Mouse (Mus musculus) erythroblast, adult 5-6 weeks (primary cell): ENCODE results near the gene Kif7. TPM values are rescaled to one million over a fixed set of nuclear protein-coding genes. Genes with fewer than 3 reads are reported as not detected.

Experiments
- ATAC-seq: replicated peaks from 2 replicates; pipeline ENCODE4 v1.8.0; 2016; ENCODE audit warnings: moderate number of reproducible peaks, mild to moderate bottlenecking, moderate TSS enrichment, inconsistent platforms; ENCODE audit not compliant: poor library complexity, low FRiP score, severe bottlenecking
- total RNA-seq, 2 experiments: library from RNA; stranded (forward) in 1 of 2; stranded (reverse) in 1 of 2; fragments of 150-400 nt in 1 of 2; fragments of 200-764, 138-1000 nt in 1 of 2; gene quantifications; 2 replicates each; pipeline versions ENCODE4 v1.2.3 to v1.2.4; 2015 to 2017; ENCODE audit warnings: low replicate concordance in 2 of 2

Kif7 gene
- total RNA-seq, 2 experiments from 2014 or later = 0.09 TPM; not detected in 1

GRCm38 (mm10) chr7:79729169-79729568, 13.6 kb upstream of the Kif7 start:
- no peak for ATAC-seq

GRCm38 (mm10) chr7:79728219-79728618, 12.7 kb upstream of the Kif7 start:
- ATAC-seq = peak; percentile 75

DNA sequence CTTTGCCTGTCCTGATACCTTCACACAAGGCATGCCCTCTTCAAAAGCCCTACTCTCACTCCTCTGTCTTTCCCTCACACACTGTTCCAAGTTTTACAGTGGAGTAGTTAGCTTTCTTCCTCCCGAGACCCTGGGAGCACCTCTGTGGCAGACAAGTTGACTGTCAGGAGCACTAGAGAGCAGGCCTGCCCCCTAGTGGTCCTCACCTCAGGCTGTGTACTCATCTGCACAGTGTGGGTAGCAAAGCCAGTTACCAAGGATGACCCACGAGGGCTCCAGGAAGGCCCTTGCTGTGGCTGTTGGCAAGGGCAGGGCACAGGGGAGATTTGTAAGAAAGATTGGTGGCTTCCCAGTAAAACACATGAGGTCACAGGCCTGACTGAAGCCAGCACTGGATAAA, 11.6 kb upstream of the Kif7 start:
- no peak for ATAC-seq

GRCm38 (mm10) chr7:79721386-79721977, 6.0 kb upstream of the Kif7 start:
- no peak for ATAC-seq

- 0 out of 2 replicates have a peak, but pooled peaks have one; percentile 12 for ATAC-seq
Observed at GRCm38 (mm10) chr7:79710831-79711230, 4.7 kb downstream of the Kif7 start.

DNA sequence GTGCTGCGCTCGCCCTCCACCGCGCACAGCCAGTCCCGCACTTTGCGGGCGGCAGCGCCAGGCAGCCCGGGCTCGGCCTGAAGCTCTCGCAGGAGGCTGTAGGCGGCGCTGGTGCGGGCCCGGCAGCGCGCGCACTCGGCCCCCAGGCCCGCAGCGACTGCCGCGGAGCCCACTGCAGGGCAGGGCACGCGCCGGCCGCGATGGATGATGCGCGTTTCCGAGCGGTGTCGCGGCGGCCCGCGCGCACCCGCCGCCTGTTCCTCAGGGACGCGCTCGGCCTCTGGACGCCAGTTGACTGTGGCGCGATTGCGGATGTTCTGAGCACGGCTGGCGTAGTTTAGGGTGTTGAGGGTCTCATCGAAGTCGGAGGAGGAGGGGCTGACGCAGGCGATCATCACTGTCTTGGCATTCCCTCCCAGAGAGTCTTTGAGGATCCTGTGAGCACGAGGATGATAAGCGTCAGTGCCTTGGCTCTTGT, 5.4 kb downstream of the Kif7 start:
- ATAC-seq = no peak

- no peak for ATAC-seq
Observed at GRCm38 (mm10) chr7:79705210-79705609, 10.3 kb downstream of the Kif7 start.

DNA sequence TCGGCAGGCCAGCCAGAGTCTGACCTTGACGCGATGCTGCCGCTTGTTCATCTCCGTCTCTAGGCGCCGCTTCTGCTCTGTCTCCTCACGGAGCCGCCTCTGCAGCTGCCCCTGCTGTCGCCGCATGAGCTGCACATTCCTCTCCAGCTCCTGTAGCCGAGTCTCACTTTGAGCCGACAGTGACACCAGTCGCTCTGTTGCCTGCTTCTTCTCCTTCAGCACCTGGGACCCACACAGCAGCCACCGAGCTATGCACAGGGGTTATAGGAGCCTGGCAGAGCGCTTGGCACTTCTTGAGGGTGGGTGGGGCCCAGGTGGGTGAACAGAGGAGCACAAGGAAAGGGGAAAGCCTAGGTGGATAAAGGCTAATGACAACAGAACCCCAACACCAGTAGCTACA, 12.8 kb downstream of the Kif7 start:
- ATAC-seq = no peak

DNA sequence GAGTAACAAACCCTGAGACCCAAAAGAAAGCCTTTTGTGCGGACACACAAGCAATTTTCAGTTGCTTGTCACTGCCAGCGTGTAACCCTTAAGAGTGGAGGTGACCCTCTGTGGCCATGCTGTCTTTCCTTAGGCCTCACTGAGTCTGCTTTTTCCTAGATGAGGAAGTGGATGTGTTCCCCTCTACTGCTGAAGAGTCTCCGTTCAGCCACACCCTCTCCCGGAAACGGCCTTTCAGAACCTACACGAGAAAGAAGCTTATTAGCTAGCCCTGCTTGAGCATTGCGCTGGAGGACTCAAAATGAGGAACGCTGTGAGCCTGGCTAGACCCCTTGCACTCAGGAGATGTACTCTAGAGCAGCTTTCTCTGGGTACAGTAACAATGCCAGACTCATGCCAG, 19.0 kb downstream of the Kif7 start:
- no peak for ATAC-seq

DNA sequence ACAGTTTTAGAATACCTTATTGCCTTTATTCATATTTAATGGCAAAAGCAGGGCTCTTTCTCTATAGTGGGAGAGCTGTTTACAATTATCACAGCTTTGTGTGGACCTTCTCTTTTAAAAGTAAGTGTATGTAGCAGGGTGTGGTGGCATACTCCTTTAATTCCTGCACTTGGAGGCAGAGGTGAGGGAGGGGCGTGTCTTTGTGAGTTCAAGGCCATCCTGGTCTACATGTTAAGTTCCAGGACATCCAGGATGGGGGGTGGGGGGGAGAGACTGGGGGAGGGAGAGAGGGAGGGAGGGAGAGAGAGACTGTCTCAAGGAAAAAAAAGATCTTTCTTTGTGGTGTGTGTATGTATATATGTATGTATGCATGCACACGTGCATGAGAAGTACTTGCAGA, 35.3 kb downstream of the Kif7 start:
- no peak for ATAC-seq

DNA sequence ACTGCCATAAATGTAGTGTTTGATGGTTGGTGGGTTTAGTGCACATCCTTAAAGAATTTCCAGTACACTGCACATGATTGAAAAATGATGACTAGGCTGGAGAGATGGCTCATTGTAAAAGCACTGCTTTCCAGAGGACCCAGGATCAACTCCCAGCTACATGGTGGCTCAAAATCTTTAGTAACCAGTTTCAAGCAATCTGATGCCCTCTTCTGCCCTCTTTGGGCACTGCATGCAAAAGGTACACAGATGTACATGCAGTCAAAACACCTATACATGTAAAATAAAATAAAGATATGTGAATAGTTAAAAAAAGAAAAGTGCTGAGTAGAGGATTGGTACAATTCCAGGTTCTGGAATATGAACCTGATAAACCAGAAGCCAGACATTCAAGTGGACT, 36.3 kb downstream of the Kif7 start:
- ATAC-seq = no peak

DNA sequence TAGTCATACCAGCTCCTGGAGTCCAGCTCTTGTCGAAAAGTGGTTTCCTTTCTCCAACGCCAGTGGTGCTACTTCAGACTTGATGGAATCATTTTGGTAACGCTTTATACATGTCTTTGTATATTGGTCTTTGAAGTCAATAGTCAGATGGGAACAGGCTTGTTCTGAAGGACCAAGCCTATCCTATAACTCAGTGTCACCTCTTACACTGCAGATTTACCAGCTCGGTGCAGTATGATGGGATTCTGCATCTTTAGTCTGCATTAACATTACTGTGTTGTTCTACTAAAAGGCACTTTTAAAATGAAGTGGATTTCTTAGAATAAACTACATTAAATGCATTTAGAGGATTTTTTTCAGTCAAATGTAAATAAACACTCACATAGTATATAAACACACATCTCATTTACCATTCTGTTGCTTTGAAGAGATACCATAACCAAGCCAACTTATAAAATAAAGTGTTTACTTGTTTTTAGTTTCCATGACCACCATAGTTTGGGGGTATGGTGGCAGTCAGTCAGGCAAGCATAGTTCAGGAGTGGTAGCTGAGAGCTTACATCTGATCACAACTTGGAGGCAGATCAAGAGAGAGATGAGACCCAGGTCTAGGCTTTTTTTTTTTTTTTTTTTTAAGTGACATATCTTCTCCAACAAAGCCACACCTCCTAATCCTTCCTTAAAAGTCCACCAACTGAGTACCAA, 44.5 kb downstream of the Kif7 start:
- no peak for ATAC-seq

DNA sequence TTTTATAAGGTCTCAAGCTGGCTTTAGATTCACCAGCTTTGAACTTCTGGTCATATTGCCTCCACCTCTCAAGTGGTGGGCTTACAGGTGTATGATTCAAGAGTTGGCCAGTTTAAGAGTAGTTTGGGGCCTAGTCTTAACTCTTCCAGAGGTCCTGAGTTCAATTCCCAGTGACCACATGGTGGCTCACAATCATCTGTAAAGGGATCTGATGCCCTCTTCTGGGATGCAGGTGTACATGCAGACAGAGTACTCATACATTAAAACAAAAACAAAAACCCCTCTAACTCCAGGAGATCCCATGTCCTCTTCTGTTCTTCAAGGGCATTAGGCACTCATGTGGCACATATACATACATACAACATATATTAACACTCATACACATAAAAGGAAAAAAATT, 48.8 kb downstream of the Kif7 start:
- no peak for ATAC-seq

DNA sequence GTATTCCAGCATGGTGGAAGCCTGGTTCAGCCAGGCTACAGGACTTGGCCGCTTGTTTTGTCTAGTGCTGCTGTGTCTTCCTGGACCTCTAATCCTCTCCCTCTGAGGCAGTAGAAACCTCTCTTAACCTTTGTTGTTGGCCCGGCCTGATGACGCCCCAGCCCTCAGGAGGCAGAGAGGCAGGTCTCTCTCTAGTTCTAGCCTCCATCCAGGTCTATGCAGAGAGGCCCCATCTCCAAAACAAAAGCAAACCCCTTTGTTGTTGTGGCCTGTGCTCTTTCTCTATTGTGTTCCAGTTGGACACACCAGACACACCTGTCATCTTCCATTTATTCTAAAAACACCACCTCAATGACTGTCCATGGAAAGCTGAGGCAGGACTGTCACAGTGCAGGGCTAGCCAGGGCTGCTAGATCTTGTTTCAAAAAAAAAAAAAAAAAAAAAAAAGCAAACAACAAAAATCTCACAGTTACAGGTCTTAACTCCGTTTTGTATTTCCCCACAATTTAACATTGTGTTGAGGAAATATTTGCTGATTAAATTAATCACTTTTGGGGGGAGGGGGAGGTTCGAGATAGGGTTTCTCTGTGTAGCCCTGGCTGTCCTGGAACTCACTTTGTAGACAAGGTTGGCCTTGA, 54.1 kb downstream of the Kif7 start:
- no peak for ATAC-seq

GRCm38 (mm10) chr7:79660291-79661150, 55.0 kb downstream of the Kif7 start:
- ATAC-seq = no peak

GRCm38 (mm10) chr7:79659578-79660290, 55.8 kb downstream of the Kif7 start, which contains the start of gene Ticrr:
Ticrr (plus strand) TSS chr7:79660196.
- peak; percentile 98 for ATAC-seq

DNA sequence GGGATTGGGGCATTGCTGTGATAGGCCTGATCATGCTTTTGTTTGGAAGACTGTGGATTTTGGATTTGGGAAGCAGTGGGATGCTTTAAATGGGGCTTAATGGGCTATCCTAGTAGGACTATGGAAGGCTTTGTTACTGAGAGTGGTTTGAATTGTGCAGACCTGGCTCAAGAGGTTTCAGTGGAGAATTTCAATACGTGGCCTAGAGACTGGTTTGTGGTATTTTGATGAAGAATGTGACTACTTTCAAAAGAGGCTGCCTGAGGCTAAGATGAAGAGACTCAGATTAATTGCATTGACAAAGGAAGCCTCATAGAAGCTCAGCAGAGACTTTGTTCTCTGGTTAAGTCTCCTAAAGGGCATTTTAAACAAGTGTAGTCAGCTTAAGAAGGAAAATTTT, 60.9 kb downstream of the Kif7 start:
- no peak for ATAC-seq

- ATAC-seq = no peak
Observed at GRCm38 (mm10) chr7:79654185-79654584, 61.3 kb downstream of the Kif7 start.

DNA sequence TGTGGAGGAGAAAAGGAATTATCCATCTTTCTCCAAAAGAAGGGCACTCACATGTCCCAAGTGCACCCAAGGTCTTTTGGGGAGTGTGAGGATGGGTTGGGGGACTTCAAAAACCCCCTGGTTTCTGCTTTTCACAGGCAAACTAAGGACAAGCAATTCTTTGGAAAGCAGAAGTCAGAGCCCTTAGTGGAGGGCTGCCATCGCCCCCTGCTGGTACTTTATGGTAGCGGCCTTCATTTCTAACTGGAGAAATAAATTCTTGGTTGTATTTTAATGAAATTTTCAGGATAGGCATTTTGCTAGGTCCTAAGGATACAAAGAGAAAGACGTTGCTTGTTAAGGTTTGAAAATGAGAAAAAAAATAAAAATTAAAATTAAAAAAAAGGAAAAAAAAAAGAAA, 66.5 kb downstream of the Kif7 start:
- ATAC-seq = 0 out of 2 replicates have a peak, but pooled peaks have one; percentile 64
